Mouse (Mus musculus) midbrain, embryonic 11.5 days (tissue): Measurements from ENCODE around the gene Lsamp. TPM values are rescaled to one million over a fixed set of nuclear protein-coding genes. Genes with fewer than 3 reads are reported as not detected.

Experiments used
- ATAC-seq: fragments of 200-750 bp; cut with Nextera tagmentation; 2 replicates; pipeline ENCODE4 v1.8.0; 2017; ENCODE audit warnings: moderate TSS enrichment, moderate library complexity; ENCODE audit not compliant: low FRiP score
- DNase-seq: peaks from one replicate; pipeline ENCODE4 v3.0.0; 2015; ENCODE audit warnings: low spot score; ENCODE audit errors: missing footprints
- H3K27ac ChIP-seq: fragments of 300-500 bp; sonication (generic); 2 replicates; pipeline ENCODE4 v1.5.1; 2014; ENCODE audit warnings: low read depth, low read length
- H3K27me3 ChIP-seq: fragments of 300-500 bp; sonication (generic); 2 replicates; pipeline ENCODE4 v1.6.1; 2014; ENCODE audit warnings: mild to moderate bottlenecking, low read length, moderate library complexity, mixed read lengths; ENCODE audit not compliant: control insufficient read depth, insufficient read depth
- H3K36me3 ChIP-seq: fragments of 300-500 bp; sonication (generic); 2 replicates; pipeline ENCODE4 v1.6.1; 2014; ENCODE audit warnings: mild to moderate bottlenecking, low read length, moderate library complexity, mixed read lengths; ENCODE audit not compliant: control insufficient read depth, insufficient read depth
- H3K4me1 ChIP-seq: fragments of 300-500 bp; sonication (generic); 2 replicates; pipeline ENCODE4 v1.6.1; 2014; ENCODE audit warnings: low read length; ENCODE audit not compliant: control insufficient read depth, insufficient read depth
- H3K4me2 ChIP-seq: fragments of 300-500 bp; sonication (generic); 2 replicates; pipeline ENCODE4 v1.6.1; 2014; ENCODE audit warnings: mild to moderate bottlenecking, moderate library complexity
- H3K4me3 ChIP-seq: fragments of 300-500 bp; sonication (generic); 2 replicates; pipeline ENCODE4 v1.5.1; 2014; ENCODE audit warnings: low read depth, low read length
- H3K9ac ChIP-seq: fragments of 300-500 bp; sonication (generic); 2 replicates; pipeline ENCODE4 v1.6.1; 2014; ENCODE audit warnings: low read length
- H3K9me3 ChIP-seq: fragments of 300-500 bp; sonication (generic); 2 replicates; pipeline ENCODE4 v1.6.1; 2016; ENCODE audit warnings: low read length; ENCODE audit not compliant: control insufficient read depth
- WGBS: fragments of 180-500 bp; shearing (Covaris S2); extraction: QIAGEN DNeasy Blood & Tissue Kit; methylation state at CpG from one replicate; pipeline ENCODE4 v1.1.7; 2014; 5-methylcytosine and 5-hydroxymethylcytosine counted together
- polyA plus RNA-seq: library from polyadenylated mRNA; unstranded; fragments of >200 nt; fragmentation: Nextera tagmentation; extraction: Ambion mirVana; gene quantifications from 2 replicates; pipeline ENCODE4 v1.2.1, GENCODE M21; 2014

The Lsamp gene
- polyA plus RNA-seq, 1 experiment from 2014 or later: 13.0 TPM

GRCm38 (mm10) chr16:40639621-40640371, 655.6 kb downstream of the Lsamp start:
- no peak for DNase-seq
- Histone ChIP-seq H3K27ac (no peak overlapping the region), H3K9ac (no peak overlapping the region), H3K4me2 (no peak overlapping the region), H3K9me3 (no peaks in the 10 kb centered on the region), H3K4me1 (no peaks in the 10 kb centered on the region), H3K27me3 (no peaks in the 10 kb centered on the region), H3K36me3 (no peaks in the 10 kb centered on the region), H3K4me3 (no peak overlapping the region)
- 0 out of 2 replicates have a peak, but pooled peaks have one; percentile 42 for ATAC-seq
- WGBS: 85% methylated on average over 3 of the region's 3 CpGs

DNA sequence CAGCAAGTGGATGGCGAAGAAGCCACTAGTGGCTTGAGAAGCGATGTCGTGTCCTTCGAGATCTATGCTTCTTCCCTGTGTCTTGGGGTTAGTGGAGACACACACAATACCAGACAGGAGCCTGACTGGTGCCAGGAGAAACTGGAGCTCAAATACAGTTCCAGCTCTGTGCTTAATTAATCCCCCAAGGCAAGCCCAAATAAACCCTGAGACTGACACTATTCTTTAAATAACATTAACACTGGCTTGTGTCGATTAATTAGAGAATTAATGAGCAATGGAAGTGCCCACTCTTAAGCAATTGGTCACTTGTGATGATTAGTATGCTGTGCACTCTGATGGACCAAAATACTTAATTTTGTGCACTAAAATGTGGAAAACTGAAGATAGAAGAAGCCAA, 668.6 kb downstream of the Lsamp start:
- Histone ChIP-seq H3K9me3 (no peaks in the 10 kb centered on the region), H3K4me1 (no peaks in the 10 kb centered on the region), H3K27me3 (no peaks in the 10 kb centered on the region), H3K9ac (no peak overlapping the region), H3K36me3 (no peaks in the 10 kb centered on the region), H3K27ac (no peak overlapping the region), H3K4me2 (no peak overlapping the region), H3K4me3 (no peak overlapping the region)
- DNase-seq (no peak), ATAC-seq (no peak)
- 94% methylated on average over 5 of the region's 5 CpGs for WGBS

- WGBS: 88% methylated on average over 1 of the region's 1 CpGs
- DNase-seq (no peak), ATAC-seq (no peak)
- Histone ChIP-seq H3K9me3 (no peaks in the 10 kb centered on the region), H3K36me3 (no peaks in the 10 kb centered on the region), H3K4me3 (no peak overlapping the region), H3K4me1 (no peaks in the 10 kb centered on the region), H3K9ac (no peak overlapping the region), H3K4me2 (no peak overlapping the region), H3K27me3 (no peaks in the 10 kb centered on the region), H3K27ac (no peak overlapping the region)
These were observed 669.3 kb downstream of the Lsamp start for GRCm38 (mm10) chr16:40653508-40653907.

- 89% methylated on average over 5 of the region's 5 CpGs for WGBS
- H3K27me3 ChIP-seq: no peaks in the 10 kb centered on the region
- H3K27ac ChIP-seq: no peak overlapping the region
- no peak overlapping the region for H3K4me2 ChIP-seq
- H3K4me3 ChIP-seq: no peak overlapping the region
- H3K4me1 ChIP-seq: no peaks in the 10 kb centered on the region
- no peaks in the 10 kb centered on the region for H3K9me3 ChIP-seq
- DNase-seq: no peak
- ATAC-seq: no peak
- H3K9ac ChIP-seq: no peak overlapping the region
- H3K36me3 ChIP-seq: no peaks in the 10 kb centered on the region
These were observed 672.2 kb downstream of the Lsamp start for GRCm38 (mm10) chr16:40656347-40656746.

GRCm38 (mm10) chr16:40656871-40657270, 672.7 kb downstream of the Lsamp start:
- no peaks in the 10 kb centered on the region for H3K27me3 ChIP-seq
- H3K4me2 ChIP-seq: no peak overlapping the region
- 55% methylated on average over 6 of the region's 6 CpGs for WGBS
- no peak overlapping the region for H3K27ac ChIP-seq
- DNase-seq: no peak
- H3K9me3 ChIP-seq: no peaks in the 10 kb centered on the region
- H3K4me1 ChIP-seq: no peaks in the 10 kb centered on the region
- H3K36me3 ChIP-seq: no peaks in the 10 kb centered on the region
- no peak overlapping the region for H3K9ac ChIP-seq
- no peak for ATAC-seq
- no peak overlapping the region for H3K4me3 ChIP-seq

GRCm38 (mm10) chr16:40685531-40685930, 701.4 kb downstream of the Lsamp start:
- no peak overlapping the region for H3K27ac ChIP-seq
- no peak overlapping the region for H3K4me3 ChIP-seq
- H3K4me2 ChIP-seq: no peak overlapping the region
- H3K9me3 ChIP-seq: no peaks in the 10 kb centered on the region
- no peak overlapping the region for H3K9ac ChIP-seq
- H3K36me3 ChIP-seq: no peaks in the 10 kb centered on the region
- no peaks in the 10 kb centered on the region for H3K27me3 ChIP-seq
- ATAC-seq (no peak), DNase-seq (no peak)
- H3K4me1 ChIP-seq: no peaks in the 10 kb centered on the region

- H3K9me3 ChIP-seq: no peaks in the 10 kb centered on the region
- no peak overlapping the region for H3K27ac ChIP-seq
- no peak for DNase-seq
- no peaks in the 10 kb centered on the region for H3K4me1 ChIP-seq
- 0 out of 2 replicates have a peak, but pooled peaks have one; percentile 52 for ATAC-seq
- no peak overlapping the region for H3K4me3 ChIP-seq
- 29% methylated on average over 2 of the region's 2 CpGs for WGBS
- no peak overlapping the region for H3K9ac ChIP-seq
- no peaks in the 10 kb centered on the region for H3K36me3 ChIP-seq
- H3K27me3 ChIP-seq: no peaks in the 10 kb centered on the region
- H3K4me2 ChIP-seq: no peak overlapping the region
These were observed 708.1 kb downstream of the Lsamp start for GRCm38 (mm10) chr16:40692292-40692691.

GRCm38 (mm10) chr16:40697253-40697652, 713.1 kb downstream of the Lsamp start:
- H3K4me3 ChIP-seq: no peak overlapping the region
- H3K9ac ChIP-seq: no peak overlapping the region
- H3K27me3 ChIP-seq: no peaks in the 10 kb centered on the region
- ATAC-seq (no peak), DNase-seq (no peak)
- no peaks in the 10 kb centered on the region for H3K4me1 ChIP-seq
- no peak overlapping the region for H3K27ac ChIP-seq
- no peaks in the 10 kb centered on the region for H3K36me3 ChIP-seq
- H3K4me2 ChIP-seq: no peak overlapping the region
- WGBS: 95% methylated on average over 3 of the region's 3 CpGs
- H3K9me3 ChIP-seq: no peaks in the 10 kb centered on the region

GRCm38 (mm10) chr16:40708558-40708957, 724.4 kb downstream of the Lsamp start:
- Histone ChIP-seq H3K9me3 (no peaks in the 10 kb centered on the region), H3K4me2 (no peak overlapping the region), H3K27me3 (no peaks in the 10 kb centered on the region), H3K36me3 (no peaks in the 10 kb centered on the region), H3K4me3 (no peak overlapping the region), H3K27ac (no peak overlapping the region), H3K4me1 (no peaks in the 10 kb centered on the region), H3K9ac (no peak overlapping the region)
- 71% methylated on average over 2 of the region's 2 CpGs for WGBS
- ATAC-seq (no peak), DNase-seq (no peak)
